Mouse (Mus musculus) kidney, postnatal 14 days (tissue): Measurements from ENCODE around the gene 2900026A02Rik.

ENCODE experiments used
- DNase-seq: peaks from one replicate; pipeline ENCODE4 v3.0.0; 2022; ENCODE audit warnings: mixed read lengths

Gene 2900026A02Rik

DNA sequence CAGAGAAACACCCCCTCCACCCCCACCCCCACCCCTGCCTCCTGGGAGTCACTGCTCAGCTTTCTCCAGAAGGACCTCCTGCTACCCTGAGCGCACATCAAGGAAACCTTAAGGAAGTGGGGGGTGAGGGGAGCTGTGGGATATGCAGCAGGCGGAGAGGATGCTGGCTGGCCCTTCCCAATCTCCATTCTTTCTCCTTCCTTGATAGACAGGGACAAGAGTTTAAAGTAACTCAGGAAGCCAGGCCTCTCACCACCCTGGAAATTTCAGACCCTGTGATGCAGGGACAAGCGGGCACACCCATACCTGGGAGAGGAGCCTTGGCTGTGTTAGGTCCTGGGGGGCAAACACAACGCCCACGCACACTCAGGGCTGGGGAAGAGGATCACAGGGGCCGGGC lies 10.7 kb downstream of the 2900026A02Rik start:
- peak; percentile 60 for DNase-seq

- peak; percentile 64 for DNase-seq
Observed at GRCm38 (mm10) chr5:113209898-113210297, 11.1 kb downstream of the 2900026A02Rik start.

GRCm38 (mm10) chr5:113209401-113209750 lies 11.7 kb downstream of the 2900026A02Rik start:
- peak; percentile 33 for DNase-seq

DNA sequence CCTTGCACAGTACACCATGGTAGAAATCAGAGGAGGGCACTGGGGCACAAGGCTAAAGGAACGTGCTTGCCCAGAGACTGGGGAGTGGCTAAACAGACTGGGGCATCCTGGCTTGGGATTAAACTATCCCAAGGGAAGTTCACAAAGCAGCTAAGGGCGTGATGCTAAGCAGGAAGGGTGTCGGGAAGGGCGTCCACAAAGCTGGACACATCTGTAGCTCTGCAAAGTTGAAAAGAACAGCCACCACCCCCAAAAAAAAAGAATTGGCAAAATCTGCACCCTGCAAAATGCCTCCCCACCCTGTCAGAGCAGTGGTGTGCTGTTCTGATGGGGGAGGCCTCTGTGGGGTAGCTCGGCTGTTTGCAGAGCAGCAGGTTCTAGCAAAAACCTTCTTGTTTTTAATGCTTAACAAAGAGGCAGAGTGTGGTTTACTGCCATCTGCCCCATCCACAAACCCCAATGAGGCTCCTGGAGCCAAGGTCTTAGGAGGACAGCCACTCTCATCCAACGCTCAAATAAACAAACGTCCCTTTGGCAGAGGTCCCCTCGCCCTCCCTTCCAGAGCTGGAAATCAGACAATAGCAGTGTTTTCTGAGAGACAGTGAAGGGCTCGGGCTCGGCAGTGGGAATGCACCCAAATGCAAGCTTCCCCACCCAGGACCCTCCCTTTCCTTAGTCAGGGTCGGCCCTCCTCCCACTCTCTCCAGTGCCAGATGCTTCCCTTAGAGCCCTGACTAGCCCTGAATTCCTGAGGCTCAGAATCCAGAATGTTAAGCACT lies 12.2 kb downstream of the 2900026A02Rik start:
- DNase-seq: peak; percentile 78

- DNase-seq: peak; percentile 71
Observed at GRCm38 (mm10) chr5:113208048-113208447, 13.0 kb downstream of the 2900026A02Rik start.

- peak; percentile 31 for DNase-seq
Observed at GRCm38 (mm10) chr5:113206670-113207352, 14.2 kb downstream of the 2900026A02Rik start.

- no peak for DNase-seq
Observed at GRCm38 (mm10) chr5:113204193-113204592, 16.8 kb downstream of the 2900026A02Rik start.

GRCm38 (mm10) chr5:113199772-113200134 lies 21.3 kb downstream of the 2900026A02Rik start:
- DNase-seq: no peak

GRCm38 (mm10) chr5:113199126-113199771 lies 21.8 kb downstream of the 2900026A02Rik start:
- no peak for DNase-seq

DNA sequence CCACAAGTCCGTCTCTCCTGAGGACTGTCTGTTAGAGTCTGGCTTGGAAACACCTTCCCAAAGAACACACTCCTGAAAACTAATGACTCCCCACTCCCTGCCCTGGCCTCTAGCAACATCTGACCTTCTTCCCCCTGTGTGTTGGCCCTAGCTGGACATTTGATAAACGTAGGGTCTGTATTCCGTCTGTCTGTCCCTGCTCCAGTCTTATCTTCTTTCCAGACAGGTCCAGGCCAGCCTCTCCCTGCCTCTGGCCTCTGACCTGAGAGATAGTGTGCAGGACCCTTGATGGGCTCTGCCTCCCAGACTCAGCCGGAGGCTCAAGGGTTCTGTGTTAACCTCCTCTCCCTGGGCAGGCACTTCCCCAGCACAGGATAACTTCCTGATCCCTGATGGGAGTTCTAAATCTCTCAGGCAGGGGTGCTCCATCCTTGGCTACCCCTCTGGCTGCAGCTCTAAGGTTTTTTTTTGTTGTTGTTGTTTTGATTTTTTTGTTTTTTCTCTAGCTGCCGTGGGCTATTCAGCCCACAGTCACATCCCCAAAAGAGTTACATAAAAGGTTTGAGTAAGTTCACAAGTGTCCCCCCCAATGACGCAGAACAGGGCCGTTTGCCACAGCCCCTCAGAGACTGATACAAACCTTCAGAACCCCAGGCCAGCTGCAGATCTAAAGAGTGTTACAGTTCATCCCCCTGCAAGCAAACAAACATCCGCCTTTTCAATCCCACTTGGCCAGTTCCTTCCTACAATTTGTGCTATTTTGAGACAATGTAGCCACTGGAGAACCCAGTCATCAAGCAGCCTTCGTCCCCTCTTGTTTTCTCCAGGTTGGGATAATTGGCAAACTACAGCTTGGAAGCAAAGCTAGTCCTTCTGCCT lies 23.9 kb downstream of the 2900026A02Rik start:
- peak; percentile 47 for DNase-seq

GRCm38 (mm10) chr5:113195907-113196306 lies 25.1 kb downstream of the 2900026A02Rik start:
- no peak for DNase-seq

GRCm38 (mm10) chr5:113195451-113195850 lies 25.6 kb downstream of the 2900026A02Rik start:
- no peak for DNase-seq

DNA sequence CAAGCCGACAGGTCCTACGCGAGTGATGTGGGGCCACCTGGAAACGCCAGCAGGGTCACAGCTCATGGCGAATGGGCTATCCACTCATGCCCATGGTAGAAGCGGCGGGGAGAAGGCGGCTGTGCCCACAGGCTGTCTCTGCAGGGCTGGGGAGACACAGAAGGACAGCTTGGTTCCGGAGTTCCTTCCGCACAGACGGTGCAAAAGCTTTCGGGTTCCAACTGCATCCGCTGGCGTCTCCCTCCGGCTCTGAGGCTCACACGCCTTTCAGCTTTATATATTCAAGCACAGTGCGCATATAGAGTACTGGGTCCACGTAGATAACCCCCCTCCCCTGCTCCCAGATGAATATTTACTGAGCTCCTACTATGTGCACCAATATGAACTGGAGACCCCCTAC lies 27.3 kb downstream of the 2900026A02Rik start:
- DNase-seq: no peak

GRCm38 (mm10) chr5:113191901-113192300 lies 29.1 kb downstream of the 2900026A02Rik start:
- DNase-seq: no peak

GRCm38 (mm10) chr5:113190558-113190957 lies 30.5 kb downstream of the 2900026A02Rik start:
- no peak for DNase-seq

- DNase-seq: no peak
Observed at GRCm38 (mm10) chr5:113181441-113181840, 39.6 kb downstream of the 2900026A02Rik start.

DNA sequence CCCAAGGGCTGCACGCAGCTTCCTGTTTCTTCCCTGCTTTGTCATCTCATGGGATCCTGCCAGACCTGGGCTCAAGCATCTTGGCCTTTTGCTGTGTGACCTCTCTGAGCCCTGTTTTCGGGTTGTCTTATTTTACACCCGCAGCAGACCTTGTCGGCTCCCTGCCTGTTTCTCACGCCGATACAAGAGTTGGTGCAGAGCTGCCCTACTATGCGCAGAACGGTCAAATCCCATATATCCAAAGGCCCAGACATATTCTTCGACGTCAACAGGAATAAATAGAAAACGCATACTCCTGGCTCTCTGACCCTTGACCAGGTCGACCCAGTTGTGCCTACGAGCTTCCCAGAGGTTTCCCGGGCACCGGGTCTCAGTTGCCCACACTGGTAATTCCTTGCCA lies 40.3 kb downstream of the 2900026A02Rik start:
- no peak for DNase-seq

- DNase-seq: peak; percentile 93
Observed at GRCm38 (mm10) chr5:113179843-113180682, 41.0 kb downstream of the 2900026A02Rik start.

GRCm38 (mm10) chr5:113179451-113179842 lies 41.6 kb downstream of the 2900026A02Rik start:
- peak; percentile 38 for DNase-seq

- DNase-seq: no peak
Observed at GRCm38 (mm10) chr5:113175976-113176375, 45.1 kb downstream of the 2900026A02Rik start.

GRCm38 (mm10) chr5:113174916-113175692 lies 45.9 kb downstream of the 2900026A02Rik start:
- DNase-seq: peak; percentile 47
